Mouse (Mus musculus) heart, embryonic 12.5 days (tissue): Measurements from ENCODE around the gene Gpc6. TPM values are rescaled to one million over a fixed set of nuclear protein-coding genes. Genes with fewer than 3 reads are reported as not detected.

ENCODE experiments used
- ATAC-seq: fragments of 200-750 bp; cut with Nextera tagmentation; 2 replicates; pipeline ENCODE4 v1.8.0; 2017; ENCODE audit warnings: moderate TSS enrichment, moderate library complexity; ENCODE audit not compliant: insufficient number of reproducible peaks, low FRiP score
- H3K27ac ChIP-seq: fragments of 300-500 bp; sonication (generic); 2 replicates; pipeline ENCODE4 v1.5.1; 2016; ENCODE audit warnings: mild to moderate bottlenecking, moderate library complexity; ENCODE audit not compliant: poor library complexity, severe bottlenecking
- H3K27me3 ChIP-seq: fragments of 300-500 bp; sonication (generic); replicated peaks from 2 replicates; pipeline ENCODE4 v1.6.1; 2016; ENCODE audit warnings: mild to moderate bottlenecking, moderate library complexity
- H3K36me3 ChIP-seq: fragments of 300-500 bp; sonication (generic); 2 replicates; pipeline ENCODE4 v1.6.1; 2016; ENCODE audit warnings: mild to moderate bottlenecking, moderate library complexity
- H3K4me1 ChIP-seq: fragments of 300-500 bp; sonication (generic); replicated peaks from 2 replicates; pipeline ENCODE4 v1.6.1; 2016; ENCODE audit warnings: mild to moderate bottlenecking
- H3K4me2 ChIP-seq: fragments of 300-500 bp; sonication (generic); 2 replicates; pipeline ENCODE4 v1.6.1; 2016; ENCODE audit warnings: mild to moderate bottlenecking, moderate library complexity
- H3K4me3 ChIP-seq: fragments of 300-500 bp; sonication (generic); 2 replicates; pipeline ENCODE4 v1.5.1; 2016; ENCODE audit warnings: mild to moderate bottlenecking
- H3K9ac ChIP-seq: fragments of 300-500 bp; sonication (generic); 2 replicates; pipeline ENCODE4 v1.6.1; 2016; ENCODE audit warnings: mild to moderate bottlenecking, moderate library complexity
- H3K9me3 ChIP-seq: fragments of 300-500 bp; sonication (generic); replicated peaks from 2 replicates; pipeline ENCODE4 v1.6.1; 2016; ENCODE audit warnings: mild to moderate bottlenecking, moderate library complexity
- WGBS: fragments of 180-500 bp; shearing (Covaris S2); methylation state at CpG from one replicate; pipeline ENCODE4 v1.1.7; 2016; 5-methylcytosine and 5-hydroxymethylcytosine counted together
- polyA plus RNA-seq: library from polyadenylated mRNA; unstranded; fragments of >200 nt; fragmentation: Nextera tagmentation; extraction: Ambion mirVana; gene quantifications from 2 replicates; pipeline ENCODE4 v1.2.1, GENCODE M21; 2016

Gpc6 gene
- polyA plus RNA-seq, 1 experiment from 2014 or later, result 15.9 TPM

- Histone ChIP-seq H3K4me2 (no peak overlapping the region), H3K4me3 (no peak overlapping the region), H3K36me3 (no peaks in the 10 kb centered on the region), H3K9ac (no peak overlapping the region), H3K27ac (no peak overlapping the region), H3K27me3 (no peaks in the 10 kb centered on the region), H3K4me1 (no peaks in the 10 kb centered on the region), H3K9me3 (no peaks in the 10 kb centered on the region)
- WGBS, result 74% methylated on average over 4 of the region's 4 CpGs
- ATAC-seq, result no peak
Observed at GRCm38 (mm10) chr14:117256192-117256591, 331.1 kb downstream of the Gpc6 start.

GRCm38 (mm10) chr14:117265653-117266052 is 340.5 kb downstream of the Gpc6 start:
- ATAC-seq, result no peak
- H3K4me3 ChIP-seq, result no peak overlapping the region
- no peak overlapping the region for H3K4me2 ChIP-seq
- no peaks in the 10 kb centered on the region for H3K4me1 ChIP-seq
- H3K27me3 ChIP-seq, result no peaks in the 10 kb centered on the region
- H3K36me3 ChIP-seq, result no peaks in the 10 kb centered on the region
- no peak overlapping the region for H3K9ac ChIP-seq
- H3K27ac ChIP-seq, result no peak overlapping the region
- H3K9me3 ChIP-seq, result no peaks in the 10 kb centered on the region

- no peaks in the 10 kb centered on the region for H3K4me1 ChIP-seq
- H3K27ac ChIP-seq, result no peak overlapping the region
- H3K4me2 ChIP-seq, result no peak overlapping the region
- no peak overlapping the region for H3K9ac ChIP-seq
- 48% methylated on average over 3 of the region's 3 CpGs for WGBS
- no peak for ATAC-seq
- H3K27me3 ChIP-seq, result no peaks in the 10 kb centered on the region
- H3K9me3 ChIP-seq, result no peaks in the 10 kb centered on the region
- no peaks in the 10 kb centered on the region for H3K36me3 ChIP-seq
- H3K4me3 ChIP-seq, result no peak overlapping the region
Observed at GRCm38 (mm10) chr14:117267823-117268601, 342.9 kb downstream of the Gpc6 start.

- Histone ChIP-seq H3K9ac (no peak overlapping the region), H3K4me3 (no peak overlapping the region), H3K9me3 (peaks cover 3% of the 10 kb centered on the region; the same call in 1 of the 2 replicates), H3K4me2 (no peak overlapping the region), H3K27me3 (no peaks in the 10 kb centered on the region), H3K36me3 (no peaks in the 10 kb centered on the region), H3K27ac (no peak overlapping the region), H3K4me1 (no peaks in the 10 kb centered on the region)
- no peak for ATAC-seq
- 86% methylated on average over 3 of the region's 3 CpGs for WGBS
Observed at GRCm38 (mm10) chr14:117283631-117284030, 358.5 kb downstream of the Gpc6 start.

DNA sequence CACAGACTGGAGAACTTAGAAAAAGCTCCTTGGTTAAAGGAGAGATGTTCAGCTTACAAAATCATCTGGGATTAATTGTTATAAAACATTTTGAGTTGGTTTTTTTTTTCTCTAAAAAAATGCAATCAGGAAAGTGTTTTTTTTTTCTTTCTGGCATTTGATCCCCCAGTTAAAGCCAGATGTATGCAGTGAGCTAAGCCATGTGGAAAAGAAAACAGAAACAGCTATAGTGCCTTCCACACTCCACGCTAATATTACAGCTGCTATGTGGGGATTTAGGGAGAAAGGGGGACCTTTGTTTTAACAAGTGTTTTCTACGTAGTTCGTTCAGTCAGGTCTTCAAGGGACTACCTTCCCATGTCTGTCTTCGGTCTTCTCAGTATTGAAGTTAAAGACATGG is 368.6 kb downstream of the Gpc6 start:
- no peak overlapping the region for H3K4me3 ChIP-seq
- WGBS, result 82% methylated on average over 4 of the region's 4 CpGs
- H3K4me1 ChIP-seq, result no peaks in the 10 kb centered on the region
- no peak overlapping the region for H3K9ac ChIP-seq
- no peaks in the 10 kb centered on the region for H3K36me3 ChIP-seq
- no peak for ATAC-seq
- H3K27me3 ChIP-seq, result no peaks in the 10 kb centered on the region
- no peak overlapping the region for H3K4me2 ChIP-seq
- no peak overlapping the region for H3K27ac ChIP-seq
- H3K9me3 ChIP-seq, result no peaks in the 10 kb centered on the region

GRCm38 (mm10) chr14:117296207-117296838 is 371.2 kb downstream of the Gpc6 start:
- Histone ChIP-seq H3K4me2 (no peak overlapping the region), H3K36me3 (no peaks in the 10 kb centered on the region), H3K9me3 (no peaks in the 10 kb centered on the region), H3K27ac (no peak overlapping the region), H3K9ac (no peak overlapping the region), H3K27me3 (no peaks in the 10 kb centered on the region), H3K4me1 (no peaks in the 10 kb centered on the region), H3K4me3 (no peak overlapping the region)
- WGBS, result 79% methylated on average over 2 of the region's 2 CpGs
- ATAC-seq, result no peak

DNA sequence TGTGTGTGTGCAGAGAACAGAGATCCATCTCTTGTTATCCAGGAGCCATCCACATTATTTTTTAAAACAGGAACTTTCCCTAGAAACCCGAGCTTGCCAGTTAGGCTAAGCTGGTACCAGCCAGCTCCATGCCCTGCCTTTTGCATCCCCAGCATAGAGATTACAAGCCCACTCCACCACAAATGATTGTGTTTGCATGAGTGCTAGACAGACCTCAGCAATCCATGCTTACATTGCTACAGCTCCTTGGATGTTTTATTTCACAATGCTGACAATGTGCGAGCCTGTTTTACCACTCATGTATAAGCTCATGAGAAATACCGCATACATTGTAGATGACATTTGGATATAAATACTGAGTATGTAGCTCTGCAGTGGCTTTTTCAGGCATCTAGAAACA is 375.9 kb downstream of the Gpc6 start:
- no peaks in the 10 kb centered on the region for H3K36me3 ChIP-seq
- H3K9ac ChIP-seq, result no peak overlapping the region
- no peak overlapping the region for H3K4me3 ChIP-seq
- no peak for ATAC-seq
- no peaks in the 10 kb centered on the region for H3K27me3 ChIP-seq
- H3K9me3 ChIP-seq, result no peaks in the 10 kb centered on the region
- WGBS, result 81% methylated on average over 3 of the region's 3 CpGs
- H3K4me2 ChIP-seq, result no peak overlapping the region
- 0 out of 2 replicates have a peak, but pooled peaks cover under 1% of the 10 kb centered on the region for H3K4me1 ChIP-seq
- no peak overlapping the region for H3K27ac ChIP-seq

DNA sequence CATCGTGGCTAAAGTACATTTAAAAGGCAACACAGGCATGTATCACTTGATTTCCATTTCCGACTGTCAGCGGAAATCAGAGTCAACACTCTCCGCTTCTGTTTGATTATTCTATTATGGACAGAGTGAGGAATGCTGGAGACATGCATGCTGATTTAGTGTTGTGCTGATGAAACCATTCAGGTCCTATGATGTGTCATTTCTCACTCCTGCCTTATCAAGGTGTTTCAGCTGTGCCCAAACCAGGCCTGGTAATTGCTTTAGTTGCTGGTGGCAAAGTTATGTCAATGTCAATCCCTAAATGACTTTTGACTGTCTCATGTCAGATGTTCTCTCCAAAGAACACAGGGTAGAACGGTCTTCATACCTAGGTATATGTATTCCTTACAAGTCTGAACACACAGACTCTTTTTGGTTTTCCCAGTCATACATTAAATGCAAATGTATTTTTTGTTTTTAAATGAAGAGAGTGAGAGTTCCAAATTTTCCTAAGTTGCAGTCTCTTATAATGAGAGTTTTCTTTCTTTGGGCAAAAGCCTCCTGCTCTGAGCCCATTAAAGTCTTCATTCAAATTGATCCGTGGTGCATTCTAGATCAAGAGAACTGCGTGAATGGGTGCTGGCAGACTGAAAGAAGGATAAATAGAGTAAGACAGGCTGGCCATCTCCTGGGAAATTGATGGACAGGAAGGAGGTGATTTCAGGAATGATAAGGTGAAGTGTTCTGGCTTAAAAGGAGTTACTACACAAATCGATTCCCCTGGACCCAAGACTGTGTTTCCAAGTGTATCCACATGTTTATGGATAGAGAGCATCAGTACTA is 379.0 kb downstream of the Gpc6 start:
- WGBS, result 73% methylated on average over 8 of the region's 8 CpGs
- no peak overlapping the region for H3K4me3 ChIP-seq
- H3K27ac ChIP-seq, result no peak overlapping the region
- H3K27me3 ChIP-seq, result no peaks in the 10 kb centered on the region
- ATAC-seq, result no peak
- no peak overlapping the region for H3K9ac ChIP-seq
- no peaks in the 10 kb centered on the region for H3K9me3 ChIP-seq
- H3K4me2 ChIP-seq, result no peak overlapping the region
- 0 out of 2 replicates have a peak, but pooled peaks cover 4% of the 10 kb centered on the region for H3K4me1 ChIP-seq
- H3K36me3 ChIP-seq, result no peaks in the 10 kb centered on the region

DNA sequence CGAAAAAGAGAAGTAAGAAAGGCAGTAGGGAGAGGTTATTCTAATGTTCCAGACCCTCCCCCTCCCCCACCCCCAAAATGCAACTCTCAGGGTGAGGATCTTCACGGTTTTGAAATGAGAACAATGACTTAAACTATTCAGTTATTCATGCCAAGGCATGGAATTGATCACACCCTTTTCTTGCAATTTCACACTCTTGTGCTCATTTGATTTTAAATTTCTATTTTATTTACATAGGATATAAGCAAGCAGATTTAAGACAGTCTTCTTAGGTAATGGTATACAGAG is 379.6 kb downstream of the Gpc6 start:
- WGBS, result 86% methylated on average over 2 of the region's 2 CpGs
- no peaks in the 10 kb centered on the region for H3K9me3 ChIP-seq

DNA sequence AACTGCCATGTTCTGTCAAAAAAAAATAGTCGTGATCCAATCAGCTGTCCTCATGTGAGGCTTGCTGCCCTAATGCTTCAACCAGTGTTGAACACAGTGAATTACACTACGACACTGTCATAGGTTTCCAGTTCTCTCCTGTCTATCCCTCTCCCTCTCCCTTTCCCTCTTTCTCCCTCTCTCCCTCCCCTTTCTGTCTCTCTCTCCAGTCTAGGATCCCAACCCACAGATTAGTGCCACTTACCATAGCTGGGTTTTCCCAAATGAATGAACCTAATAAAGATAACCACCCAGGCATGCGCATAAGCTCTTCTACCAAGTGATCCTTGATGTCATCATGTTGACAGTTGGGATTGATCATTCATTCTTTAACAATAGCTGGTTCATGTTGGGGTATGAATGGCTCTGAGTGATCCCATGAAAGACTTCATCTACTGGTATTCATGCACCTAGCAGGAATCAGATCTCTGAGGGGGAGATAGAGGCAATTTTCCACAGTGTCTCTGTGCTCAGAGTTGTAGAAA is 384.9 kb downstream of the Gpc6 start:
- no peak overlapping the region for H3K27ac ChIP-seq
- 79% methylated on average over 3 of the region's 3 CpGs for WGBS
- ATAC-seq, result no peak

More for the DNA sequence above, 379.6 kb downstream of the Gpc6 start:
- no peak overlapping the region for H3K4me3 ChIP-seq
- no peak overlapping the region for H3K4me2 ChIP-seq
- no peak for ATAC-seq
- H3K9ac ChIP-seq, result no peak overlapping the region
- no peaks in the 10 kb centered on the region for H3K27me3 ChIP-seq
- 0 out of 2 replicates have a peak, but pooled peaks cover 4% of the 10 kb centered on the region for H3K4me1 ChIP-seq
- no peak overlapping the region for H3K27ac ChIP-seq
- no peaks in the 10 kb centered on the region for H3K36me3 ChIP-seq

GRCm38 (mm10) chr14:117324214-117324613 is 399.1 kb downstream of the Gpc6 start:
- Histone ChIP-seq H3K27me3 (no peaks in the 10 kb centered on the region), H3K9me3 (no peaks in the 10 kb centered on the region), H3K4me2 (no peak overlapping the region), H3K36me3 (no peaks in the 10 kb centered on the region), H3K9ac (no peak overlapping the region), H3K27ac (no peak overlapping the region), H3K4me3 (no peak overlapping the region), H3K4me1 (no peaks in the 10 kb centered on the region)
- 74% methylated on average over 2 of the region's 2 CpGs for WGBS
- ATAC-seq, result no peak

More for the DNA sequence above, 384.9 kb downstream of the Gpc6 start:
- H3K9ac ChIP-seq, result no peak overlapping the region
- no peak overlapping the region for H3K4me2 ChIP-seq
- no peaks in the 10 kb centered on the region for H3K36me3 ChIP-seq
- H3K9me3 ChIP-seq, result no peaks in the 10 kb centered on the region
- H3K27me3 ChIP-seq, result no peaks in the 10 kb centered on the region
- no peak overlapping the region for H3K4me3 ChIP-seq
- H3K4me1 ChIP-seq, result 0 out of 2 replicates have a peak, but pooled peaks cover 4% of the 10 kb centered on the region
